Mouse (Mus musculus): ENCODE measurements around the gene Gm20390. TPM values are rescaled to one million over a fixed set of nuclear protein-coding genes. Genes with fewer than 3 reads are reported as not detected.

Gm20390 gene
- total RNA-seq (2015; ENCODE audit: low replicate concordance), result 32.3 and 33.5 TPM in 2 replicates
- 5.0 TPM in 1 of 2 replicates, not detected in the other for total RNA-seq (2017; ENCODE audit: low replicate concordance)

DNA sequence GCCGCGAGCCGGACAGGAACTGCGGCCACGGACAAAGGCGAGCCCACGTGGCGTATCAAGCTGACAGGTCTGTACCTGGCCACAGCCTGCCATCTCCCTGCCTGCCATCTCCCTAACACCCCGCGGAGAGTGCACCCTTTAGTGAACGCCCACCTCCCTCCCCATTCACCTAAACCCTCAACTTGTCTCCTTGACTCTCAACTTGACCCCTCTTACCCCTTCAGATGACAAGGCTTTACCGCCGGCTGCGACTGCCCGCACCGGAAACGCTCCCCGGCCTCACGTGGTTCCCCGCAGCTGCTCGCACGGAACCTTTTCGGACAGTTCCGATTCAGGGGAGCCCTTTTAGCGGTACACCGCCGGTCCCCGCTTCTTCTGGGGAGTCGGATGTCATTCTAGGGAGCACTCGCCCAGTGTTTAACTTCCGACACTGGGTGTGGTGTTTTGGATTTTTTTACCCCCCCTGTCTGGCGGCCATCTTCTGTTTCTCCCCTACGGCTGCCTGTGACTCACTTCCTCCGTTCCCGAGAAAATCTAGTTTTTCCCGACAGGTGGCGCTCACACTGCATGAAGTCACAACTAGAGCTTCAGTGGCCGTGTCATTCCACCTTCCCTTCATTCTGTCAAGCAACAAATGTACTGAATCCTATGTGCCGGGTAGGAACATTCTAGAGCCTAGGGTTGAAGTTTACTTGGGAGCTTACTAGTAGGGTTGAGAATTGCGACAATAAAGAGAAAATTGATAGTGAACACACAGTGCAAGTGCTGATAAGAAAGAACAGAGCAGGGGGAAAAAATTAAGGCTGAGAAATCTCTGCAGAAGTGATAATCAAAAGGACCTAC is at the start of gene Gm20390, which contains the start of gene Nme1:
Gene Gm20390, minus strand, starts transcription at position 289 of the 843 bp plus-strand sequence.
Gene Nme1, minus strand, starts transcription at position 517 of the 843 bp plus-strand sequence.
- ATAC-seq (replicated peaks; ENCODE audit: low FRiP score, poor library complexity, severe bottlenecking), result peak; percentile 94

DNA sequence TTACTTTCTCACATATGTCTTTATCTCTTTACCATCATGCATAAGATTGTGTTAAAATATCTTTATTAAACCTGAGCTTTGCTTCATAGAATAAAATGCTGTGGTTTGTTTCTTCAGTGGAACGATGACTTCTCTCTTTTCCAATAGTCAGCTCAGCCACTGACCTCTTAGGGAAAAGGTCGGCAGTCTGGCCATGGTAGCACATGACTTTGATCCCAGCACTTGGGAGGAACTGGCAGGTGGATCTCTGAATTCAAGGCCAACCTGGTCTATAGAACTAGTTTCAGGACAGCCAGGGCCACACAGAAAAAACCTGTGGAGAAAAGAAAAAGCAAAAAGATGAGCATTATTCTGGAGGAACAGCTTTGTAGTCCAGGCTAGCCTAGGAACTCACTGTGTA is 35.3 kb upstream of the Gm20390 start:
- ATAC-seq (replicated peaks; ENCODE audit: low FRiP score, poor library complexity, severe bottlenecking), result no peak

DNA sequence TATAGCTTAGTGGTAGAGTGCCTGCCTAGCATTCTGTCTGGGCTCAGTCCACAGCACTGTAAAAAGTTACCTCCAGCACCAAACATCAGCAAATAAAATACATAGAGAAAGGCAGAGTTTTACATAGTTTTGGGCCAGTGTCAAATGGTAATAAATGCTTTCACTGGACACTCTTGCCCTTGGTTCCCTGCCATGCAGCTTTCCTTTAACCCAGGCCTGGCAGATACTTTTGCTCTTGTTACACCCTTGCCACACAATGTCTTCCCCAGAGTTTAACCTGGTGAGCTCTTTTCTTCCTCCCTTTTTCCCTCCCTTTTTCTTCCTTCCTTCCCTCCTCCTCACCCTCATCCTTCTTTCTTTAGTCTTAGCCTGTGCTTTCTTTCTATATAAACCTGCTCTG is 31.2 kb upstream of the Gm20390 start:
- no peak for ATAC-seq (replicated peaks; ENCODE audit: low FRiP score, poor library complexity, severe bottlenecking)

DNA sequence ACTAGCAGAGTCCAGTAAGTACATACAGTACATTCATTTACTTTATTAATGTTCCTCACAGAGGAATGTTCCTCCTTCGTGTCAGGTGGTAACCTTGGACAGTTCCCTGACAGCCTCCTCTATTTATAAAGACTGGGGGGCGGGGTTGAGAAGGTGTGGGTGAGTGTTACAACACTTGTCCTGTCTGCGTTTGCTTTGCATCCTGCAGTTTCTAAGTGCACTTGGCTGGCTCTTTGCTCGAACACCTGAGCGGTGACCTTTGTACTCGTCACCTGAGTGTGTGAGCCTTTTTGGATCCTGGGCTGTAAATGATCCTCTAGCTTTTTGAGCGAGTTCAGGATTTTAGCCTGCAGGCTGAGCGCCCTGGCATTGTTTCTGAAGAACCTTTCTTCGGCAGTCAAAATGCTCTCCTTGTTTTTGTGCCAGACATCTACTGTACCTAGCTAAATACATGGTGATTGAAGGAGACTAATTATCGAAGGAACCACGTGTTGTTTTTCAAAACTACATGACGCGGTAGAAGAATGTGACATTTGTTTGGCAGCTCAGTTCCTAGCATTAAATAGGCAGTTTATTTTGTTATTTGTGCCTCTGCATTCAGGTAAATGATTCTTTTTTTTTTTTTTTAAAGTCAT is 29.2 kb upstream of the Gm20390 start:
- 0 out of 2 replicates have a peak, but pooled peaks have one; percentile 14 for ATAC-seq (replicated peaks; ENCODE audit: low FRiP score, poor library complexity, severe bottlenecking)

DNA sequence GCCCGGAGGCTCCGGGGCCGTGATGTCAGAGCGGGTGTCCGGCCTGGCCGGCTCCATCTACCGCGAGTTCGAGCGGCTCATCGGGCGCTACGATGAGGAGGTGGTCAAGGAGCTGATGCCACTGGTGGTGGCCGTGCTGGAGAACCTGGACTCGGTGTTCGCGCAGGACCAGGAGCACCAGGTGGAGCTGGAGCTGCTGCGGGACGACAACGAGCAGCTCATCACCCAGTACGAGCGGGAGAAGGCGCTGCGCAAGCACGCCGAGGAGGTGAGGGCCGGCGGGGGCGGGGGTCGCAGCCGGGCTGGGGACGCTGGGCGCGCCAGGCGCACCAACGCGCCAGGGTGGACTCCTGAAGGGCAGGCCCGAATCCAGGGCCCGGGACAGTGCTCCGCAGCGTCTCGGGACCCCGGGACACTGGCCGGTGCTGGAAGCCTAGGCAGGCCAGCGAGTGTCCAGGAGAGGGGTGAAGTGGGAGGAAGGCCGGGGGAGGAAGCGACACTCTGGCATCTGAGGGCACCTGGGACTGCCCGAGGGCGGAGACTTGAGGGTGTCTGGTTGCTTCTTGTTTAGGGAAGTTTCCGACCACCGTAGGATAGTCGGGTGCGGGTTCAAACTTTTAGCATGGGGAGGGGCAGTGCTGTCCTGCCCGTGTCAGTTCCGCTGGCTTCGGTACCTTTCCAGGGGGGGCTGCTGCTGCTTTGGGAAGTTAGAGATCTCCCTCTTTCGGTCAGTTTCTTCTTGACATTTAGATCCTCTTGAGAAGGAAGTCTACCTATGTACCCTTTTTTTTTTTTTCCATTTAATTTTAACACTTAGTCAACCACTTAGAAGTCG is 28.4 kb upstream of the Gm20390 start:
- peak; percentile 17 for ATAC-seq (replicated peaks; ENCODE audit: low FRiP score, poor library complexity, severe bottlenecking)

DNA sequence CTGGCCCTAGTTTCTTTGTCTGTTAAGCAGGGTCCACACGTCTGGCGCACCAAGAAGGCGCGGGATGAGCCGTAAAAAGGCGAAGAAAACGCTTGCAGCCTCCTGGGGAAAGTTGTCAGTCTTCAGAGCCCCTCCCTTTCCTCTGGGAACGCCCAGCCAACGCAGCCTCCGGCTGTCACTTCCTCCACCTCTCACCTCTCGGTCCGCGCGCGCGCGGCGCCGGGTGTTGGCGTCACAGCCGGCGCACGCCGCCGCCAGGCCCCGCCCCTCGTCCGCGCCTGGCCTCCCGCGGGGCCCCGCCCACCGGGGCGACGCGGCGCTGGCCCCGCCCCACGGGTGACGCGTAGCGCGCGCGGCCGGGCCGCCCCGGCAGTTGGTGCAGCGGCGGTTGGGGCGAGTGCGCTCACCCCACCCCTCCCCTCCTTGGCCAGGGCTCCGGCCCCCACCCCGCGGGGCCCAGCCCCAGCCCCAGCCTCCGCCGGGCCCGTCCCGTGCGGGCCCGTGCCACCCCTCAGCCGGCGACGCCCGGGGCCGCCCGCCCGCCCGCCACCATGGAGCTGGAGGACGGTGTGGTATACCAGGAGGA is 27.7 kb upstream of the Gm20390 start, which contains the start of gene Spag9:
Gene Spag9, plus strand, starts transcription at position 372 of the 586 bp plus-strand sequence.
- peak; percentile 89 for ATAC-seq (replicated peaks; ENCODE audit: low FRiP score, poor library complexity, severe bottlenecking)

DNA sequence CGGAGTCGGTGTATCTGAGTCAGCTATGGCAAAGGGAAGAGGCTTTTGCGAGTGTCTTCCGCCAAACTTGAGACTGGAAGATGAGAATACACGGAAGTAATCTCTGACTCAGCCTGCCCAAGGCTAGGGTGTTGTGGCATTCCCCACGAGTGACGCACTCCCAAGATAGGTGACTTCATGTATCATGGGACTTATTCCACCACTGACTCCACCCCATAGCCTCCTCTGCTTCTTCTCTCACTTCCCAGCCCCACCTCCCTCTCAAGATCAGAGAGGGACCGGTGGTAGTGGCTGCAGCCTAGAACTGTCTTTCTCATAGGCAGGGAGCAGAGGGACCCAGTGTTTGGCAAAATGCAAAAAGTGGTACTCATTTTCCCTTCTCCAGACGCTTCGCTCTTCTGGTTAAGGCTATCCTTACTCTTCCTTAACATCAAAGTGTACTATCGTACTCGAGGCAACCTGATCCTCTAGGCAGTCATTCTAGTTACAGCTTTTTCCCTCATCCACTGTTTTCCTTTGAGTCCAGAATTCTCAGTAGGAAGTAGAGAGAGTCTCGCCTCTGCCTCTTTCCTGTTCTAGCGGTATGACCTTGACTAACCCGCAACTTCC is 27.1 kb upstream of the Gm20390 start:
- ATAC-seq (replicated peaks; ENCODE audit: low FRiP score, poor library complexity, severe bottlenecking), result peak; percentile 86

DNA sequence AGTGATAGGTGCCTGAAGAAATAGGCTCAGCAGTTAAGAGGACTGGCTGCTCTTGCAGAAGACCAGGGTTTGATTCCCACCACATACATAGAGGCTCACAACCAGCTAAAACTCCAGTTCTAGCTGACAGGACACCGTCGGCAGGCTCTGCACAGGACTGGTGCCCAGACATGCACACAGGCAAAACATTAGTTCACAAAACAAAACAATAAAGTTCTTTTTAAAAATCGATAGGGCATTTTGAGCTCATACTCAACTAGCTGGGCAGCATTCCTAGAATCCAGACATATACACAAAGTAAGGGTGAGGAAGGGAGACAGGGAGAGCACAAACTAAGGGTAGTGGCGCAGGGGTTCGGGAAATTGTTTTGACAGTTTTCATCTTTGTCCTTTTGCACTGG is 26.4 kb upstream of the Gm20390 start:
- no peak for ATAC-seq (replicated peaks; ENCODE audit: low FRiP score, poor library complexity, severe bottlenecking)

DNA sequence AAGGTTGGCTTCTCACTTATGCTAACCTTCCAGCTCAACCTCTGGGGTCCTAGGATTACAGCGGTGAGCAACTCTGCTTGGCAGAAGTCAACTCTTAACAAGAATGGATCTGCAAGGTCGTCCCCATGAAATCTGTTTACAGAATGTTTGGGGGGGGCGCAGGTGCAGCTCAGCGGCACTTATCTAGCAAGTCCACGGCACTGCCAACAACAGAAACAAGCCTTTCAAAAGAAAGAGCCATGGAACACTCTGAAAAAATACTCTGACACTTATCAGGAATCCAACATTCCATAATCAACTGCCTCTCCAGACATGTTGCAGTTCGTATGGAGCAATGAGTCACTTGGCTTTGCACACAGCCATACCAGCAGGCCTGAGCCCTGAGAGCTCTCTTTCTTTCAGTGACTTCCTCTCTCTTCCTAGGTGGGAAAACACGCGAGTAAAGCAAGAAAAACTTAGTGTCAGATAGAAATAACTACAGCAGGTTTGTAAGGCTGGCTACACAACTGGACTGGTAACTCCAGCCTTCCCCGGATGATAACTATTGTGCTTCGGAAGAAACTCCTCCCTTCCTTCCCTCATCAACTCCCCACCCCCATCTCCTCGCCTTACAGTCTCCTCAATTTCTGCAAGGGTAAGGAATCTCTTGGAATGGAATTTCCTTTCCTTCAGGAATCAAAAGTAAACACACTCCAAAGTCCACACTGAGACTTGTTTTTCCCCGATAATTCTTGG is 20.4 kb upstream of the Gm20390 start:
- ATAC-seq (replicated peaks; ENCODE audit: low FRiP score, poor library complexity, severe bottlenecking), result no peak

DNA sequence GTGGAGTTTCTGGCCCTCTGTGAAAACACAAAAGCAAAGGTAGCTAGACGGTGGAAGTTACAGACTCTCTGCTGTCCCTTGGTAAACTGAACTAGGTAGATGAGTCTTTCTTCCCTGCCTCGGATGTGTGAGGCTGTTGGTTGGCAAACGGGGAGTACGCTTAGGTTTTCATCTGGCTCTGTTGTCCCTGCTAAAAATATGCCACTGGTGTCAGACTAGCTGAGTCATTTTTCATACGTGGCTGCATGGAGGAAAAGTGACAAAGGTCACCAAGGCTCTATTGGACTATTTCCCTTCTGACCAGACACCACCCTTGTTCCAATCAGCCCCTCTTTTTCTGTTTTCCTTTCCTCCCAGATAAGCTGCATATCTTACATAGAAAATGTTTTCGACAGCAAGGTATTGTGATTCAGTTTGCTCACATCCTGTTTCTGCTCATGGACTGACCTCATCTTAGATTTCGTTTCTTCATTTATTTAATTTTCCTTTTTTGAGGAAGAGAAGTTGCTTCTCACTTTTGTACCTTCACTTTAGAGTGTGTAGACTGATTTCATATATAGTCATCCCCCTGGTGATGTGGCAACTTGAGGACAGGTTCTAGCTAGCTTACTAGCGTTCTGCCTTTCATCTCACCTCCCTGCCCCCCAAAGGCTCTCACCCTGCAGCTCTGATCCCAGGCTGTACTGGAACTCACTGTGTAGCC is 19.7 kb upstream of the Gm20390 start:
- ATAC-seq (replicated peaks; ENCODE audit: low FRiP score, poor library complexity, severe bottlenecking), result no peak

DNA sequence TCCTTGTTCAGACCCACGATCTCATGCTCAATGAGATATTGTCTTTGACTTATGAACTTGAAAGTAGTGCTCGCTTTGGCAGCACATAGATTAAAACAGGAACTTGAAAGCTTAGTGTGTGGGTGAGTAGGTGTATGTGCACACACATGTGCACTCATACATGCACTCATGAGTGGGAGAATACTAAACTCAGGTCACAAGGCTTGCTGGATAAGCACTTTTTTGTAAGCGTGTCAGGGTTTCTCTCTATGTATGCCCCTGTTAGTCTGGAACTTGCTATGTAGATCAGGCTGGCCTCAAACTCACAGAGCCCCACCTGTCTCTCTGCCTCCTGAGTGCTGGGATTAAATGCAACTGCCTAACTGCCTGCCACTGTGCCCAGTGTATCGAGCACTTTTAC is 18.9 kb upstream of the Gm20390 start:
- no peak for ATAC-seq (replicated peaks; ENCODE audit: low FRiP score, poor library complexity, severe bottlenecking)

DNA sequence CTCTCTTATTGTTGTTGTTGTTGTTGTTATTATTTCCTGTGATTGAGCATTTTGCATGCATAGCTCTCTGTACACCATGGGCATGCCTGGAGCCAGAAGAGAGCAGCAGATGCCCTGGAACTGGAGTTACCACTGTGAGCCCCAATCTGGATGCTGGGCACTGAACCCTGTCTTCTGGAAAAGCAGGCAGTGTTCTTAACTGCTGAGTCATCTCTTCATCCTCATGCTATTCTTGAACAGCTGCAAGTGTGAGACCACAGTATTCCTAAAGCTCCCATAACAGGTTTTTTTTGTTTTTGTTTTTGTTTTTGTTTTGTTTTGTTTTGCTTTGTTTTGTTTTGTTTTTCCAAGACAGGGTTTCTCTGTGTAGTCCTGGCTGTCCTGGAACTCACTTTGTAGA is 18.2 kb upstream of the Gm20390 start:
- 0 out of 2 replicates have a peak, but pooled peaks have one; percentile 58 for ATAC-seq (replicated peaks; ENCODE audit: low FRiP score, poor library complexity, severe bottlenecking)

DNA sequence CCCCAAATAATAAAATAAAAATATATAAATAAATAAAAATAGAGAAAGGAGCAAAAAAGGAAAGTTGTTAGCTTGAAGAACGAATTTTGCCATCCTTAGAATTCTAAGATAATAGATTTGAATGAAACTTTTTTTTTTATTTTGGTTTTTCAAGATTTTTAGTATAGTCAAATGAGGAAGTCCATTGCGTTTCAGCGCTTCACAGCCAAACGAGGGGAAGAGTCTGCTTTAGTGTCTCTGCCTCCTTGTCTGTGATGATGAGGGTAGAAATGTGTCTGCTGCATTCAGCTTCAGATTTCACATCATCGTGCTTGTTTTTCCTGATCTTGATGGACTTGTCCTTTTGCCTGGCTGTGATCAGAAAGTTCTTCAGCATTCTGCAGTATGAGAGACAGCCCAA is 17.2 kb upstream of the Gm20390 start:
- ATAC-seq (replicated peaks; ENCODE audit: low FRiP score, poor library complexity, severe bottlenecking), result no peak

DNA sequence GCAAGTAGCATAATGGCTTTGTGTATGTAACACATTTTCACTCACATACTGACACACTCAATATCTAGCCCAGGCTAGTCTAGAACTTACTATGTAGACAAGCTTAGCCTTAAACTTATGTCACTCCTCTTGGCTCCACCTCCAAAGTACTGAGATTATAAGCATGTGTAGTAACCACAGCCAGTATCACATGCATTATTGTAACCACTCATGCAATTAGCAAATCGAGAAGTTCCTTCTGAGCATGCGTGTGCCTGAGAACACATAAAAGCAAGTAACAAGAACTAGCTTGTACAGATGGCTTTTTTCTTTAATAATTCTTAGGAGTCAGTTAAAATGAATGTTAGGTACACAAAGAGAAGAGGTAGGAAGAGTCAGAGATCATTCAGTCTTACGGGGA is 16.5 kb upstream of the Gm20390 start:
- no peak for ATAC-seq (replicated peaks; ENCODE audit: low FRiP score, poor library complexity, severe bottlenecking)

DNA sequence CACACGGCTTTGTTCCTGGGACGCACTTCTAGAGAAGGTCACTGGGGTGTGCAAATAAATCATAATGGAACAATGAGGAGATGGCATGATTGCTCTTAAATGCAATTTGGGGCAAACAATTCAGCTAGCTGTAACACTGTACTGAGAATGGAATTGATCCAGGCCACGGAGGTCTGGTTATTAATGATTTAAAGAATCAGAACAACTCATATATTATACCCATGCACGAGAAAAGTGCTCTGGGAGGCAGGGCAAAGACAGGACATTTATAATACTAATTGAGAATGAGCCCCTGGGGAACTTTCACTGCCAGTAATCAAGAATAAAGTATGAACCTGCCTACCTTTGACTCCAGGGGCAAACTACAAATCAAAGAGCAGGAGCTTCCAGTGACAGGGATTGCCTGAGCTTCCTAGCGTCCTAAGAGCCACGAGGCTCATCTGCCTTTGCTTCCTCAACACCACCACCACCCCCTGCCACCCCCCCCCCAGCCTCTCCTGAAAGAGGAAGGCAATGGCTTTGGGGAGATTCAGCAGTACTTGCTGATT is 11.5 kb upstream of the Gm20390 start:
- no peak for ATAC-seq (replicated peaks; ENCODE audit: low FRiP score, poor library complexity, severe bottlenecking)

DNA sequence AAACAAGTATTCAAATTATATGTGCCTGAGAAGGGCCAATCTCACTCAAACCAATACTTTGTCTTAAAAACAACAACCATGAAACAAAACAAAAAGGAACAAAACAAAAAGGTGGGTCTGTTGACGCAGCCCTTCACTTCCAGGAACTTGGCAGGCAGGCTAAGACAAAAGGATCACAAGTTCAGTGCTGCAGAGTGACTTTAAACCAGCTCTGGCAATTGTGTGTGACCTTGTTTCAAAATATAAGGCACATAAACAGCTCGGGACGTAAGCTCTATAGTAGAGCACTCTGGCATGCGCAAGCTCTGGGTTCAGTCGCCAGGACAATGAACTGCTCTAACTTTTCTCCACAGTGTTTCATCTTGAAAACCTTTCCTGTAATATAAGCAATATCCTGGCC is 4.9 kb upstream of the Gm20390 start:
- ATAC-seq (replicated peaks; ENCODE audit: low FRiP score, poor library complexity, severe bottlenecking), result no peak

DNA sequence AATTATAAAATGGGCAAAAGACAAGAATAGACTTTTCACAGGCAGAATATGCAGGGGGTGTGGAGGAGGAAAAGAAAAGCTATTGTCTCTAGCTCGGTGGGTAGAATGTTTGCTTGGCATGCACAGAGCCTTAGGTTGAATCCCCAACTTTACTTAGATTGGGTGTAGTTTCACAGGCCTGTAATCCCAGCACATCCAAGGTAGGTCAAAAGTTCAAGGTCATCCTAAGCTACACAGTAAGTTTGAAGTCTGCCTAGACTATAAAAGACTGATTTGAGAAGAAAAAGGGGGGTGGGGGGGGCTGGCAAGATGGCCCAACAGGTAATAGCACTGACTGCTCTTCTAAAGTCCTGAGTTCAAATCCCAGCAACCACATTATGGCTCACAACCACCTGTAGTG is 1.7 kb upstream of the Gm20390 start:
- ATAC-seq (replicated peaks; ENCODE audit: low FRiP score, poor library complexity, severe bottlenecking), result no peak

DNA sequence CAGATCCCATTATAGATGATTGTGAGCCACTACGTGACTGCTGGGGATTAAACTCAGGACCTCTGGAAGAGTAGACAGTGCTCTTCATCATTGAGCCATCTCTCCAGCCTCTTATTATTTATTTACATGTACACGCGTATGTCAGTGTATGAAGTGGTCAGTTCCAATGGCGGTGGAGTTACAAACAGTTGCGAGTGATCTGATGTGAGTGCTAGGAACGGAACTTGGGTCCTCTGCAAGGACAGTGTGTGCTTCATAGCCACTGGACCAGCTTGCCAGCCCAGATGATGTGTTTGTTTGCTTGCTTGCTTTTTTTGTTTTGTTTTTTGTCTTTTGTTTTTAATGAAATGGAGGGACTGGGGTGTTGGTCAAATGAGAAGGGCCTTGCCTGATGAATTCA is 1.1 kb upstream of the Gm20390 start:
- ATAC-seq (replicated peaks; ENCODE audit: low FRiP score, poor library complexity, severe bottlenecking), result no peak
